Mouse (Mus musculus): ENCODE results near the gene Hist1h3h. TPM values are rescaled to one million over a fixed set of nuclear protein-coding genes. Genes with fewer than 3 reads are reported as not detected.

Gene Hist1h3h
- total RNA-seq, 1 experiment from 2014 or later: 138 TPM

DNA sequence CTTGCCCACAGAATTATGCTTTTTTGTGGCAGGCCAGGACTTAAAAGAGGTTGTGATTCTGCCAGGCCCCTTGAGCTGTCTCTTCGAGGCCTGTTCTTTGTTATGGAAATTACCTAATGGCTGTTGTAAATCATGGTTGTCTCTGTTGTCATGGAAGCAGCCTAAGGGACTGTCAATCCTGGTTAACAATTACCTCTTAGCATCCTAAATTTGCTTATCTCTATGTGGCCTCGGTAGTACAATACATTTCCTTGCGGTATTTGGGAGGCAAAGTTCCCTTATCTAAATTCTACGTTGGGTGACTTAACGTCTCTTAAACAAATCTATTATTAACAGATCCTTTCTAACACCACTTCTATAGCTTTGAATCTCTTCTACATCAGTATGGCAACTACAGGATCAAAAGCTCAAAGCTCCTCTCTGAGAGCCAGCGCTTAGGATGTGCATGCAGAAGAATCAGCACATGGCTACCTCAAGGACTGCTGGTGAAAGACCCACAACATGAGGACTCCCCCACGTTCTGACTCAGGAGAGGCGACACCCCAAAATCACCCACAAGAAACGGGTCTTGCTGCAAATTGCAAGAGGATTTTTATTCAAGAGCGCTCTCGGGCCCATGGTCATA, 10.6 kb downstream of the Hist1h3h start:
- DNase-seq: no peak

DNA sequence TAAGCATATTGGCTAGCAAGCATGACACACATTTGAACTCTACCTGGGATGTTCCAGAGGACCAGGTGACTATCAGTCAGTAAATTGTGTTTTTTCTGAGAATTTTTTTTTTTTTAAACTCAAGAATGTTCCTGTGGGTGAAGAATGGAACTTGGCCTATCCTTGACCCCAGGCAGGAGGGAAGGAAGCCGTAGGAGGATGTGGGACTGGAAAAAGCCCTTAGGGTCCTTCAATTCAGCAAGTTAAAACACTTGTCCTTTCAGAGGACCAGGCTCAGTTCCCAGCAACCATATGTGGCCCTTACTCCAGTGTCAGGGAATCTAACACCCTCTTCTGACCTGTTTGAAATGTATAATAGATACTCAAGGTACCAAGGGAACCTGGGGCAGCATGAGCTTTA, 12.1 kb downstream of the Hist1h3h start:
- no peak for DNase-seq

DNA sequence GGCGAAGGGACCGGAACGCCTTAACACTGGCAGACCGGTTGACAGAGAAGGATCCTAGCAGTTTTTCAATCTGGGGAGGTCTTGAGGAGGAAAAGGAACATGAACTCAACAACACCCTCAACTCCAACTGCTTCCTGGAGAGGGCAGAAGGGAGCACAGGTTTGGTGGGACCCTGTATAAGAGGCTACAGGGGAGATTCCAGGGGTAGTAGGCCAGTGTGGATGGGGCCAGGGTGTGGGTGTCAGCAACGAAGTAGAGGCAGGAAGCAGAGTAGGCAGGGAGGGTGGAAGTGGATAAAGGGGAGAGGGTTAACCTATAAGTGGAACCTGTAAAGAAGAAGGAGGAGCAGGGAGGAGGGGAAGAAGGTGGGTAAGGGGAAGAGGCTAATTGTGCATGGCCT, 16.0 kb downstream of the Hist1h3h start:
- DNase-seq: no peak

DNA sequence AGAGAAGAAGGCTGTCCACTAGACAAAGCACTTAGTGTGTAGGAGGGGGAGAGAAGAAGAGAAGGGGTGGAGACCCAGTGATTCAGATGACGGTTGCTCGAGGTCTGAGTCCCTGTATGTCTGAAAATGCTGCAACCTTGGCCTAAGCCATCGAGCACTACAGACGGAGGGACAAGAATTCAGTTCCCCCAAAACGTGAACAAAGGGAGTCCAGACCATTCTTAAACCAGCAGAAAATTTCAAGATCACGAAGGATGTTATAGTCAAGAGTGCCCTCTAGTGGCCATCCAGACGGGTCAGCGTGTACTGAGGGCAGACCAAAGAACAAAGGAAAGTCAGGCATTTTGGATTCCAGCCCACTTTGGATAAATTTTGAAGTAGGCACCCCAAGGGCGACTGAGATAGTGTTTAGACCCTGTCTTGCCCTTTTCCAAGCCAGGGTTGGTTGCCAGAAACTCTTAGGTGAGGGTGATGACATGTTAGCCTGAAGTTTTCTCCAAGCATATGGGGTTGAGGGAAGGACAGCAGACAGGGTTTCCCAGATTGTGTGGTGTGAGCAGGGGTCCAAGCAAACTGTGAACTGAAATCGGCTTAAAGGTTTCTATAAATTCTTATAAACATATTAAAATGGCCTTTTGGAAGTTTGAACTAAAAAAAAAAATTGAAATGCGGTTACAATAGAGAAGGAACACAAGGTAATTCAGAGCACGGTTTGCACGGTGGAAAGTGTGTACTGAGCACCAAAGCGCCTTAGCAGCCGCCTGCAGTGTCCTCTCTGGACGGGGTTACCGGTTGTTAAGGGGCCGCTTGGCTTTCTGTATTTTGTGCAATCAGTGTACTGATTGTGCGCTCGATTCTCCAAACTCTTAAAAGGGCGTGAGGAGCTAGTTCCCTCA, 16.8 kb downstream of the Hist1h3h start:
- DNase-seq: peak; percentile 48

DNA sequence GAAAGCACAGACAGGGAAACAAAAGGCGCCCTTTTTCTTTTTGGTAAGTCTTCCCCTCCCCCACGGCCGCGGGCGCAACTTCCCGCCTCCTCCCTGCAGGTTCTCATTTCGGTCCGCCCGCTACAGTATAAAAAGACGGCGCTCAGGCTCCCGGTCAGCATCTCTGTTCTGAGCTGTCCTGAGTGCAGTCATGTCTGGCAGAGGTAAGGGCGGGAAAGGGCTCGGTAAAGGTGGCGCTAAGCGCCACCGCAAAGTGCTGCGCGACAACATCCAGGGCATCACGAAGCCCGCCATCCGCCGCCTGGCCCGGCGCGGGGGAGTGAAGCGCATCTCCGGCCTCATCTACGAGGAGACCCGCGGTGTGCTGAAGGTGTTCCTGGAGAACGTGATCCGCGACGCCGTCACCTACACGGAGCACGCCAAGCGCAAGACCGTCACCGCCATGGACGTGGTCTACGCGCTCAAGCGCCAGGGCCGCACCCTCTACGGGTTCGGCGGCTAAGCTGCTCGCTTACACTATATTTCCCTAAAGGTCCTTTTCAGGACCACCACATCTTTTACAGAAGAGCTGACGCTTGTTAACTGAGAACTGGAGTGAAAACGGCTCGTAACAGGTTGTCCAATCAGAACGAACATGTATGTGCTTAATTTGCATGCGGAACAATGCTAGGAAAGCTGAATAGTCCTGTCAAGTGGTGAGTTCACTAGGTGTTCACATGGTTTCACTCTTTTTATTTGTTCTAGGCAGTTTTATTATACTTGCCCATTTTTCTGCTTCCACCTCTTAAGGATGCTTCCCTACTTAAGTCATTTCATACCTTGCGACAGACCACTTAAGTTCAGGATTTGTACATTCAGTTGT, 17.7 kb downstream of the Hist1h3h start, which contains the start of gene Hist1h4j:
Gene Hist1h4j, plus strand, starts transcription at position 159 of the 862 bp plus-strand sequence.
- DNase-seq: peak; percentile 64

DNA sequence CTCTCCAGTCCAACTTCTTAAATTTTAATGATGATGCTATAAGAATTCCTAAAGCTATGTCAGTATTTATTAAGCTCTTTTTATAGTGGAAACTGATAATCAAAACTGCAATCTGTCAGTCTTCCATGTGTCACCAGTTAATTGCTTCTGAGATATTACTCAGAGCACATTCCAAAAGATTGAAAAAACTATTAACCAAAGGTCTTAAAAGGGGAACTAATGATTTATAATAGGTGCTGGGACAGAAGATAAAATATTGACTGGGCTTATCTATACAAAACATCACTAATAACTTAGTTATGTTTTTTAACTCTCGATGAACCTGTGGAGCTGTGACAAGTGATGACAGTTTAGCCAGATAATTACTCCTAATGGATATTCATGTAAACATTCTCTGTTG, 27.5 kb downstream of the Hist1h3h start:
- no peak for DNase-seq

DNA sequence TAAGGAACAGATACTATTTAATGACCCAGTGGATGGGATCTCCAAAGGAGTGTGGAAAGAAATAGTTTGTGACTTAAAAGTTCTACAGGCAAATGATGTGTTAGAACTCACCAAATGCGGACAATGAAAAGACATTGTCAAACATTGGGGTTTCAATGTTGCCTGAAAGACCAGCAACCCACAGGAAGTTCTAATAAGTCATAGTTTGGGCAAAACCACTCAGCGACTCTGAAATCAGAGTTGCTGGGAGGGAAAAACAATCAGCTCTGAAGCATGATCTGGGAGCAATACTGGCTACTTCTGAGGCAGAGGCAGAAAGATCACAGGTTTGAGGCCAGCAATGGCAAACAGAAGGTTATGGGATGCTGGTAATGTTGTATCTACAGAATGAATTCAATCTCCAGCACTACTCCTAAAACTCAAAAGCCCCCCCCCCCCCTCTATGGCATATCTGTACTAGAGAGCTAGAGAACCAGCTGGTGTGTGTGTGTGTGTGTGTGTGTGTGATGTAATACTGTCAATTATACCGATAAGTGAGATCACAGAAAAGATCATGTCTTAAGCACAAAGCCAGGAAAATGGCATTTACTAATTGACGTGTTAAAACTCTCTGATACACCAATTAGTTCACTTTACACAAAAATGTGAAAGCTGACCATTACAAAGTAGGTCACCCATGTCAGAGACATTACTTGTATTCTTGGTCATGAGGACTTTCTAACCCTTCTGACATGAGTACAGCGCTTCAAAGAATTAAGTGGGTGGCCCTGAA, 32.1 kb downstream of the Hist1h3h start:
- DNase-seq: no peak

DNA sequence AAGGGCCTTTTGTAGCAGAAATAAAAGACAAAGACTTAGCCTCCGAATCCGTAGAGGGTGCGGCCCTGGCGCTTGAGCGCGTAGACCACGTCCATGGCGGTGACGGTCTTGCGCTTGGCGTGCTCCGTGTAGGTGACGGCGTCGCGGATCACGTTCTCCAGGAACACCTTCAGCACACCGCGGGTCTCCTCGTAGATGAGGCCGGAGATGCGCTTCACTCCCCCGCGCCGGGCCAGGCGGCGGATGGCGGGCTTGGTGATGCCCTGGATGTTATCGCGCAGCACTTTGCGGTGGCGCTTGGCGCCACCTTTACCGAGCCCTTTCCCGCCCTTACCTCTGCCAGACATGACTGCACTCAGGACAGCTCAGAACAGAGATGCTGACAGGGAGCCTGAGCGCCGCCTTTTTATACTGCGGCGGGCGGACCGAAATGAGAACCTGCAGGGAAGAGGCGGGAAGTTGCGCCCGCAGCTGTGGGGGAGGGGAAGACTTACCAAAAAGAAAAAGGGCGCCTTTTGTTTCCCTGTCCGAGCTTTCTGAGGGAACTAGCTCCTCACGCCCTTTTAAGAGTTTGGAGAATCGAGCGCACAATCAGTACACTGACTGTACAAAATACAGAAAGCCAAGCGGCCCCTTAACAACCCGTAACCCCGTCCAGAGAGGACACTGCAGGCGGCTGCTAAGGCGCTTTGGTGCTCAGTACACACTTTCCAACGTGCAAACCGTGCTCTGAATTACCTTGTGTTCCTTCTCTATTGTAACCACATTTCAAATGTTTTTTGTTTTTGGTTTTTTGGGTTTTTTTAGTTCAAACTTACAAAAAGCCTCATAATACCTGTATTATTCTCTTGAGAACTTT, 32.9 kb downstream of the Hist1h3h start, which contains the start of gene Hist1h4k:
Gene Hist1h4k, minus strand, starts transcription at position 347 of the 859 bp plus-strand sequence.
- DNase-seq: peak; percentile 84

DNA sequence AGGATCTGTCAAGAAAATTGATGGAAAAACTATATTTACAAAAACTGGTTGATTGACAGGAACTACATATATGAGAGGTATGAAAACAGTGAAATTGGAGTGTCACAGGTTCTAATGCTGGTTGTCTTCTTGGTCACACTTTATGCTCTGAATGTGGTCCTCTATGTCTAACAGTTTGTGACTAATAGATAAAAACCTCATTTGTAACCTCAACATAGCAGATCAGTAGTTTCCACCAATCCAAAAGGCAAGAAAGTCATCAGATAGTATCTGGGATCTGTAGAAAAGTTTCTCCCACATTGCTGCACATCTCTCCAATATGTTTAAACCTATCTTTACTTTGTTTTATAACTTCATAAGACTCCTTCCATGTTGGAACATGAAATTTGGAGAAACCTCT, 34.0 kb downstream of the Hist1h3h start:
- DNase-seq: no peak

DNA sequence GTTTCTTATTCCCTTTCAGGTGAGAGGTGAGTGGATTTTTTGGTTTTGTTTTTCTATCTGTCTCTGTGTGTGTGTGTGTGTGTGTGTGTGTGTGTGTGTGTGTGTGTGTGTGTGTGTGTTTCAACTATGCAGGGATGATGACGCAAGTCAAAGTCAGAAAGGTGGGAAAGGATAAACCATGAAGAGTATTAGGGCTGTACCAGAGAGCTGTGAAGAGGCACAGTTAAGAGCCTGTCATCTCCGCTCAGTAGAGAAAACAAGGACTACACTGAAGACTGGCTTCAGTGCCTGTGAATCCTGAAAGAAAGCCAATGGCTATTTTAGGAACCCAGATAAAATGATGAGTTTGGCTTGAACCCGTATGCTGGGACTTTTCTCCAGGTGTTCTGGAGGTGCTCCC, 34.4 kb downstream of the Hist1h3h start:
- DNase-seq: no peak

DNA sequence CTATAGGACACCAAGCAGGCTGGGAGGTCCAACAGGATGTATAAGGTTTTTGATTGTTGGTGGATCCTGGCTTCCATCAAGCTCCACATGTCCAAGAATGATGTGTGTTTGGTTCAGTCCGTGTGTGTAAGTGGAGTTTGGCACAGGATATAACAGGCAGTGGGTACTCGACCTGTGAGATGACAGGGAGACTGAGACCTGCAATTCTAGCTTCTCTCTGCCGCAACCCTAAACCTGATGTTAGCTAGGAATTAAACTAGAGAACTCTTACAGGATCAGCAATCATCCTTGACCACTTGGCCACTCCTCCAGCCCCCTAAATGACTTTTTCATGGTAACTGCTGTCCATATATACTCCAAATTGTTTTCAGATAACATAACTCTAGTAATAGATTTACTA, 34.9 kb downstream of the Hist1h3h start:
- no peak for DNase-seq

DNA sequence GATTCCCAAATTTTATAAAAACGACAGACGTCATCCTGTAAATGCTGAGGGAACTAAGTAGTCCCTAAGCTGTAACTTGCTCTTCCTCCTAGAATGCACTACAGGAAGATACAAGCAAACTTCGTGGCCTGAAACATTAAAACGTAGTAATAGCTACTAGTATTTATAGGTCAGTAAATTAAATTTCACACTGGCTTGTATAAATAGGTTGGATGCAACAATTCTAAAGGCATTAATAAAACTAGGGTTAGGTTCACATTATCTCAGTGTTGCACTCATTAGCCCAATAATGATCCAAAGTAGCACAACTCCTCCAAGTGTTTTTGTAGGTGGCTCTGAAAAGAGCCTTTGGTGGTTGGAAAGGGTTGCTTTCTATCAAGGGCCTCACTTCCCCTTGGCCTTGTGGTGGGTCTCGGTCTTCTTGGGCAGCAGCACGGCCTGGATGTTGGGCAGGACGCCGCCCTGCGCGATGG, 35.6 kb downstream of the Hist1h3h start:
- DNase-seq: no peak

DNA sequence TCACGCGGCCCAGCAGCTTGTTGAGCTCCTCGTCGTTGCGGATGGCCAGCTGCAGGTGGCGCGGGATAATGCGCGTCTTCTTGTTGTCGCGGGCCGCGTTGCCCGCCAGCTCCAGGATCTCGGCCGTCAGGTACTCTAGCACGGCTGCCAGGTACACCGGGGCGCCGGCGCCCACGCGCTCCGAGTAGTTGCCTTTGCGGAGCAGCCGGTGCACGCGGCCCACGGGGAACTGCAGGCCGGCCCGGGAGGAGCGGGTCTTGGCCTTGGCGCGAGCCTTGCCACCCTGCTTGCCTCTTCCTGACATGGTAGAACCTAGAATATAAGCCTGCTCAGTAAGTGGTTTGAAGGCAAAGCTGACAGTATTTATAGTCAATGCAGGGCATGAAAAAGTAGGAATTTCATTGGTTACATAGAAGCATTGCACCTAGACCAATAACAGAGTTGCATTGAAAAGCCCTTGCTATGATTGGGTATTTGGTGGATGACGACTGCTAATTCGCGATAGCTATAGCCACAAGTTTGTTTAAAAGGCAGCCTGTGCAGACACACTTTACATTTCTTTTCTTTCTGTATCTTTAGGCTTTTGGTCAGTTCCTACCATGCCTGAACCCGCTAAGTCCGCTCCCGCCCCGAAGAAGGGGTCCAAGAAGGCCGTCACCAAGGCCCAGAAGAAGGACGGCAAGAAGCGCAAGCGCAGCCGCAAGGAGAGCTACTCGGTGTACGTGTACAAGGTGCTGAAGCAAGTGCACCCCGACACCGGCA, 36.2 kb downstream of the Hist1h3h start, which contains the start of the genes Hist1h2ak and Hist1h2bn:
Gene Hist1h2ak, minus strand, starts transcription at position 304 of the 762 bp plus-strand sequence.
Gene Hist1h2bn, plus strand, starts transcription at position 600 of the 762 bp plus-strand sequence.
- DNase-seq: peak; percentile 18

DNA sequence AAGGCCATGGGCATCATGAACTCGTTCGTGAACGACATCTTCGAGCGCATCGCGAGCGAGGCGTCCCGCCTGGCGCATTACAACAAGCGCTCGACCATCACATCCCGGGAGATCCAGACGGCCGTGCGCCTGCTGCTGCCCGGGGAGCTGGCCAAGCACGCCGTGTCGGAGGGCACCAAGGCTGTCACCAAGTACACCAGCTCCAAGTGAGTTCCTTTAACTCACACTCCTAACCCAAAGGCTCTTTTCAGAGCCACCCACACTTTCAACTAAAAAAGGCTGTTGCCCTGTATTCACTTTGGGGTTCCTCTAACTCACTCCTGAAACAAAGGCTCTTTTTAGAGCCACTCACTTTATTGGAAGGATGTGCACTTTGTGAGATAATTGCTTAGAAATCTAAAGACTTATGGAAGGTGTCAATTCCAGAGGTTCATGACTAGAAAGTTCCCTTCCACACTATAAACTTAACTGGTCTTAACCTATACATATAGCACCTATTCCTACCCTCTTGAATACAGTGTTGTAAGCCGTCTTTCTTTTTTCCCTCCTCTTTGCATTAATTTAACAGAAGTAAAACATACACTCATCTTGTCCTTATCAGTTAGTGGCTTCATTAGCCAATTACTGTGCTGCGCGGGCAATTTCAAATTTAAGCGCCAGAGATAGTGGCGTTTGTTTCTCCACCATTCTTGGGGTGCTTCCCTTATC, 37.0 kb downstream of the Hist1h3h start:
- DNase-seq: peak; percentile 41

DNA sequence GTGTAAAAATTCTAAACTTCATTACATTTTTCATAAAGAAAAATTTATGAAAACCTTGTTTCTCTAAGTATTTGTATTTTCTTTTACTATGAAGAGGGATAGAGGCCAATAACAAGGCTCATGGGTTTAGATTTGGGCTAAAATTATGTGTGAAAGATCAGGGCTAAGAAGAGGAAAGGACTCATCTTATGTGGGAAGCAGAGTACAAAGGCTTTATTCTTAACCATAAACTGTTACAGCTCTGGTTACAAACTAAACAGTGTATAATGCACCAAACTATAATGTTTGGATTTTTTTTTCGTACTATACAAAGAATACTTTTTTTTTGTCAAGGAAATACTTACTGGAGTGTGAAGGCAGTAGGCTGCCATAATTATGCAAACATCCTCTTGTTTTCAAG, 38.2 kb downstream of the Hist1h3h start:
- DNase-seq: no peak

Measured in adrenal gland, postnatal 25 days (tissue).